Comparison of ENCODE assay signal across 30 mouse cellular contexts in the genomic region with DNA sequence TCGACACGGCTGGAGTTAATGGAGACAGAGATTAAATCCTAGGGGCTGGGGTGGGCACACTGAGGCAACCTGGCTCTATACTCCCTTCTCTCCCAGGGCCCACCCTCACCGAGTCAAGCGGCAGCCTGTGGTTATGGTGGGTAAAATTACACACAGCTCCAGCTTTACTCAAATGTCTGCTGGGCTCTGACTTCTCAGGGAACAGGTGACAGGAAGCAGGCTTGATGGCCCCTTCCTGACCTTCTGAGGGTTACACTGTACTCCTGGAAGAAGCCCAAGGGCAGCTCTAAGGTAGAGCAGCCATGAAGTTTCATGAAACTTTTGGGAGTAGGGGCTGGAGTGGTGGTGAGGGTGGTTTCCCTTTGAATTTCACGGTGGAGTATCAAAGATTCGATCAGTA. TPM values are rescaled to one million over a fixed set of nuclear protein-coding genes. Genes with fewer than 3 reads are reported as not detected.
DNase-seq lines count a peak whose midpoint lies in the region; ATAC-seq and TF ChIP-seq lines count a peak whose summit lies in the region.
"Had no signal": no experiment of that assay in that cellular context is flagged by ENCODE, and none has a peak within 500 bp of the region (broad histone marks: within the 10 kb centered on the region; RNA-seq: fewer than 3 reads in every experiment).

No protein-coding gene starts in this region.

- peak; percentile 8 for DNase-seq in gastrocnemius, adult 18-20 months (ENCODE audit: low spot score)
- DNase-seq in gastrocnemius, adult 8-10 months (ENCODE audit: low spot score in 2 of 2): no peak
- DNase-seq in kidney, adult 2 months: no peak
- DNase-seq in frontal cortex, postnatal 36 days (ENCODE audit: low spot score in 2 of 2): no peak
- DNase-seq in liver, postnatal 0 days: no peak
- DNase-seq: adrenal gland, postnatal 25 days; cerebellum, adult 18-20 months; cerebellum, postnatal 14 days; gastrocnemius, postnatal 36 days; kidney, adult 9 months; thymus, postnatal 14 days had no signal

- no peak overlapping the region for H3K9ac ChIP-seq in kidney, embryonic 15.5 days
- H3K9ac ChIP-seq in liver, postnatal 0 days (replicated peaks): no peak overlapping the region
- H3K9ac ChIP-seq: embryonic facial prominence, embryonic 15.5 days; hindbrain, embryonic 13.5 days; midbrain, embryonic 12.5 days had no signal

- WGBS in kidney, embryonic 15.5 days: 74% methylated on average over 6 of the region's 6 CpGs
- WGBS in kidney, adult 2 months: 57% methylated on average over 6 of the region's 6 CpGs
- 65% methylated on average over 6 of the region's 6 CpGs for WGBS in liver, postnatal 0 days (ENCODE audit: insufficient replicate concordance)

- H3K4me1 ChIP-seq in kidney, embryonic 15.5 days: peaks cover 17% of the 10 kb centered on the region
- peaks cover 22% of the 10 kb centered on the region for H3K4me1 ChIP-seq in kidney, adult 2 months (ENCODE audit: control insufficient read depth, insufficient read depth, low read length)
- H3K4me1 ChIP-seq in bone marrow macrophage, adult 2 months (ENCODE audit: control insufficient read depth, insufficient read depth, low read length): peaks cover 74% of the 10 kb centered on the region
- H3K4me1 ChIP-seq in liver, postnatal 0 days (ENCODE audit: insufficient read depth): peaks cover 10% of the 10 kb centered on the region

- H3K36me3 ChIP-seq in kidney, embryonic 15.5 days: peaks cover 73% of the 10 kb centered on the region
- H3K36me3 ChIP-seq in kidney, adult 2 months (ENCODE audit: control insufficient read depth, insufficient read depth, low read length): no peaks in the 10 kb centered on the region; the same call in none of the 2 replicates
- H3K36me3 ChIP-seq in liver, postnatal 0 days (replicated peaks; ENCODE audit: insufficient read depth, low read length): peaks cover 56% of the 10 kb centered on the region

- TF ChIP-seq POLR2A in kidney, adult 2 months (IDR thresholded peaks at IDR 0.05; ENCODE audit: low read depth, low read length): no peak
- TF ChIP-seq POLR2A in bone marrow macrophage, adult 2 months (IDR thresholded peaks at IDR 0.05; ENCODE audit: borderline replicate concordance, low read depth, low read length): no peak

- no peaks in the 10 kb centered on the region for H3K9me3 ChIP-seq in kidney, embryonic 15.5 days (replicated peaks)
- no peaks in the 10 kb centered on the region for H3K9me3 ChIP-seq in liver, postnatal 0 days (ENCODE audit: low read length)
- H3K9me3 ChIP-seq: embryonic facial prominence, embryonic 15.5 days; hindbrain, embryonic 13.5 days; midbrain, embryonic 12.5 days had no signal

- no peak for TF ChIP-seq CTCF in kidney, adult 2 months (conservative IDR thresholded peaks at IDR 0.05; ENCODE audit: insufficient read depth, insufficient read length, low read depth, low read length)
- TF ChIP-seq CTCF in bone marrow macrophage, adult 2 months (IDR thresholded peaks at IDR 0.05; ENCODE audit: low read depth, low read length): no peak
- TF ChIP-seq CTCF in liver, postnatal 0 days (IDR thresholded peaks at IDR 0.05; ENCODE audit: low read depth): no peak

- ATAC-seq in kidney, embryonic 15.5 days (replicated peaks; ENCODE audit: low FRiP score): no peak
- peak; percentile 20 for ATAC-seq in megakaryocyte progenitor cell, adult 5-6 weeks (replicated peaks; ENCODE audit: poor library complexity)
- no peak for ATAC-seq in liver, postnatal 0 days
- ATAC-seq: forebrain, embryonic 14.5 days; lung, postnatal 0 days had no signal

- H3K27ac ChIP-seq in kidney, embryonic 15.5 days: peak overlapping the region; percentile 78
- no peak overlapping the region for H3K27ac ChIP-seq in kidney, adult 2 months (ENCODE audit: insufficient read depth, low read depth, low read length)
- H3K27ac ChIP-seq in bone marrow macrophage, adult 2 months (ENCODE audit: insufficient read depth, low read depth, low read length): peak overlapping the region; percentile 83
- no peak overlapping the region for H3K27ac ChIP-seq in liver, postnatal 0 days (ENCODE audit: low read depth)
- H3K27ac ChIP-seq: embryonic facial prominence, embryonic 15.5 days; hindbrain, embryonic 13.5 days; midbrain, embryonic 12.5 days had no signal

- no peak for TF ChIP-seq EP300 in liver, postnatal 0 days (IDR thresholded peaks at IDR 0.05; ENCODE audit: low read depth)

- H3K27me3 ChIP-seq in kidney, embryonic 15.5 days: no peaks in the 10 kb centered on the region
- no peaks in the 10 kb centered on the region for H3K27me3 ChIP-seq in kidney, adult 2 months (replicated peaks; ENCODE audit: control insufficient read depth, insufficient read depth, low read length)
- no peaks in the 10 kb centered on the region for H3K27me3 ChIP-seq in liver, postnatal 0 days (ENCODE audit: insufficient read depth, low read length)
- H3K27me3 ChIP-seq: embryonic facial prominence, embryonic 15.5 days; hindbrain, embryonic 13.5 days; midbrain, embryonic 12.5 days had no signal

- H3K4me2 ChIP-seq in kidney, embryonic 15.5 days: 0 out of 2 replicates have a peak overlapping the region, but pooled peaks have one; percentile 14
- H3K4me2 ChIP-seq in liver, postnatal 0 days (ENCODE audit: low read depth, low read length): no peak overlapping the region
- H3K4me2 ChIP-seq: embryonic facial prominence, embryonic 15.5 days; hindbrain, embryonic 13.5 days; midbrain, embryonic 12.5 days had no signal

- H3K4me3 ChIP-seq in kidney, embryonic 15.5 days (replicated peaks): no peak overlapping the region
- H3K4me3 ChIP-seq in kidney, adult 2 months (ENCODE audit: insufficient read depth, low read depth, low read length): no peak overlapping the region
- H3K4me3 ChIP-seq in bone marrow macrophage, adult 2 months (ENCODE audit: insufficient read depth, low read length): no peak overlapping the region
- H3K4me3 ChIP-seq in liver, postnatal 0 days (ENCODE audit: low read depth, low read length): no peak overlapping the region
- H3K4me3 ChIP-seq: embryonic facial prominence, embryonic 15.5 days; hindbrain, embryonic 13.5 days; midbrain, embryonic 12.5 days had no signal

RNA-seq across cellular contexts. Expression of a gene that starts 11.0 kb away (rescaled TPM):
- 10 to 100 TPM; 39.2 to 42.6 TPM for total RNA-seq in gastrocnemius, adult 18-20 months (2021)
- 10 to 100 TPM; 36.4 to 47.4 (median 42.7) TPM for total RNA-seq in gastrocnemius, adult 8-10 months (2022)
- 80.4 and 83.9 TPM in 2 replicates for polyA plus RNA-seq in kidney, embryonic 15.5 days (2015; fragmentation: Nextera tagmentation; extraction: Ambion mirVana)
- 94.2 and 101 TPM in 2 replicates for polyA plus RNA-seq in kidney, adult 2 months (2012; rRNA removed)
- polyA plus RNA-seq in bone marrow macrophage, adult 2 months (2012; ENCODE audit: insufficient read depth, insufficient read length, missing spikeins): 52.4 and 56.7 TPM in 2 replicates
- 42.3 and 48.3 TPM in 2 replicates for total RNA-seq in megakaryocyte progenitor cell, adult 5-6 weeks (2015)
- 42.2 and 44.1 TPM in 2 replicates for total RNA-seq in megakaryocyte progenitor cell, adult 5-6 weeks (2017)
- 39.3 and 43.1 TPM in 2 replicates for polyA plus RNA-seq in liver, postnatal 0 days (2015; fragmentation: Nextera tagmentation; extraction: Ambion mirVana)

RNA-seq across cellular contexts. Expression of a gene that starts 37.3 kb away (rescaled TPM):
- not detected for total RNA-seq in gastrocnemius, adult 18-20 months (2021)
- under 1 TPM in 1 of 4 experiments, not detected in 3; 0.58 TPM for total RNA-seq in gastrocnemius, adult 8-10 months (2022)
- not detected in 2 replicates for polyA plus RNA-seq in kidney, embryonic 15.5 days (2015; fragmentation: Nextera tagmentation; extraction: Ambion mirVana)
- polyA plus RNA-seq in kidney, adult 2 months (2012; rRNA removed): 0.12 TPM in 1 of 2 replicates, not detected in the other
- not detected in 2 replicates for polyA plus RNA-seq in bone marrow macrophage, adult 2 months (2012; ENCODE audit: insufficient read depth, insufficient read length, missing spikeins)
- not detected in 2 replicates for total RNA-seq in megakaryocyte progenitor cell, adult 5-6 weeks (2015)
- total RNA-seq in megakaryocyte progenitor cell, adult 5-6 weeks (2017): not detected in 2 replicates
- polyA plus RNA-seq in liver, postnatal 0 days (2015; fragmentation: Nextera tagmentation; extraction: Ambion mirVana): not detected in 2 replicates
- total RNA-seq: gastrocnemius, postnatal 36 days; heart, adult 8-10 months; liver, adult 2 months; megakaryocyte, adult 5-6 weeks; monocyte, adult 5-6 weeks had no signal
- polyA plus RNA-seq: hindbrain, embryonic 13.5 days; limb, embryonic 11.5 days; liver, adult 2 months; liver, embryonic 16.5 days; midbrain, embryonic 12.5 days had no signal

RNA-seq across cellular contexts. Expression of a gene that starts 48.0 kb away (rescaled TPM):
- not detected for total RNA-seq in gastrocnemius, adult 18-20 months (2021)
- total RNA-seq in gastrocnemius, adult 8-10 months (2022): not detected
- not detected in 2 replicates for polyA plus RNA-seq in kidney, embryonic 15.5 days (2015; fragmentation: Nextera tagmentation; extraction: Ambion mirVana)
- 0.14 TPM in 1 of 2 replicates, not detected in the other for polyA plus RNA-seq in kidney, adult 2 months (2012; rRNA removed)
- not detected in 2 replicates for polyA plus RNA-seq in bone marrow macrophage, adult 2 months (2012; ENCODE audit: insufficient read depth, insufficient read length, missing spikeins)
- not detected in 2 replicates for total RNA-seq in megakaryocyte progenitor cell, adult 5-6 weeks (2015)
- not detected in 2 replicates for total RNA-seq in megakaryocyte progenitor cell, adult 5-6 weeks (2017)
- not detected in 2 replicates for polyA plus RNA-seq in liver, postnatal 0 days (2015; fragmentation: Nextera tagmentation; extraction: Ambion mirVana)
- total RNA-seq: adrenal gland, postnatal 25 days; ES-E14; gastrocnemius, postnatal 36 days; heart, adult 8-10 months; layer of hippocampus, postnatal 10 days; liver, adult 2 months; megakaryocyte, adult 5-6 weeks; monocyte, adult 5-6 weeks had no signal
- polyA plus RNA-seq: embryonic facial prominence, embryonic 15.5 days; forebrain, embryonic 14.5 days; frontal cortex, adult 2 months; heart, postnatal 0 days; hindbrain, embryonic 13.5 days; limb, embryonic 11.5 days; liver, adult 2 months; liver, embryonic 16.5 days; lung, postnatal 0 days; midbrain, embryonic 12.5 days; neural tube, embryonic 11.5 days had no signal

Comparison
In these comparisons a context has a peak if more than half of its experiments do, and no peak if none do; other contexts are left out.
1. H3K27ac ChIP-seq: peak in kidney, embryonic 15.5 days (single experiment) and bone marrow macrophage, adult 2 months (single experiment); none in kidney, adult 2 months (single experiment) and liver, postnatal 0 days (single experiment).